ENCODE assay signal across 28 mouse cellular contexts in genomic region chr3:30276099-30276498, GRCm38 (mm10).
DNase-seq lines count a peak whose midpoint lies in the region; ATAC-seq lines count a peak whose summit lies in the region.
"Had no signal": no experiment of that assay in that cellular context is flagged by ENCODE, and none has a peak within 500 bp of the region (broad histone marks: within the 10 kb centered on the region; RNA-seq: fewer than 3 reads in every experiment).

No protein-coding gene starts in this region.

- no peaks in the 10 kb centered on the region for H3K36me3 ChIP-seq in forebrain, embryonic 14.5 days (ENCODE audit: control insufficient read depth, insufficient read depth, low read length)
- H3K36me3 ChIP-seq in forebrain, embryonic 12.5 days (replicated peaks) = no peaks in the 10 kb centered on the region
- H3K36me3 ChIP-seq: embryonic facial prominence, embryonic 10.5 days; embryonic facial prominence, embryonic 15.5 days; hindbrain, embryonic 10.5 days; limb, embryonic 12.5 days; midbrain, embryonic 15.5 days had no signal

- H3K4me2 ChIP-seq in forebrain, embryonic 14.5 days (ENCODE audit: low read length) = no peak overlapping the region
- no peak overlapping the region for H3K4me2 ChIP-seq in forebrain, embryonic 12.5 days
- H3K4me2 ChIP-seq: embryonic facial prominence, embryonic 15.5 days; limb, embryonic 12.5 days; liver, embryonic 11.5 days; midbrain, embryonic 15.5 days had no signal

- H3K9me3 ChIP-seq in forebrain, embryonic 14.5 days (replicated peaks; ENCODE audit: control insufficient read depth, low read length) = no peaks in the 10 kb centered on the region
- H3K9me3 ChIP-seq in forebrain, embryonic 12.5 days = no peaks in the 10 kb centered on the region
- H3K9me3 ChIP-seq: embryonic facial prominence, embryonic 10.5 days; embryonic facial prominence, embryonic 15.5 days; hindbrain, embryonic 10.5 days; limb, embryonic 12.5 days; midbrain, embryonic 15.5 days had no signal

- DNase-seq in forebrain, embryonic 14.5 days (ENCODE audit: low spot score) = peak; percentile 51
- DNase-seq in left cerebral cortex, postnatal 4 days = peak; percentile 9
- no peak for DNase-seq in left cerebral cortex, adult 11 months (ENCODE audit: low spot score)
- DNase-seq in right cerebral cortex, postnatal 4 days = peak; percentile 17
- DNase-seq in right cerebral cortex, postnatal 25 days = no peak
- DNase-seq: adrenal gland, postnatal 14 days; cerebellum, adult 18-20 months; gastrocnemius, postnatal 10 days; heart, postnatal 14 days; kidney, adult 9 months; kidney, postnatal 10 days; layer of hippocampus, postnatal 36 days; liver, postnatal 0 days; lung, postnatal 36 days; spleen, adult 18-20 months; thymus, adult 18-20 months; thymus, postnatal 25 days had no signal

- intact Hi-C loops in left cerebral cortex, postnatal 4 days (cut with DNase I) = no loop called here

- H3K27ac ChIP-seq in forebrain, embryonic 14.5 days (ENCODE audit: low read depth, low read length) = no peak overlapping the region
- H3K27ac ChIP-seq in forebrain, embryonic 12.5 days = no peak overlapping the region
- H3K27ac ChIP-seq: embryonic facial prominence, embryonic 10.5 days; embryonic facial prominence, embryonic 15.5 days; hindbrain, embryonic 10.5 days; limb, embryonic 12.5 days; midbrain, embryonic 15.5 days; stomach, postnatal 0 days had no signal

- no peak overlapping the region for H3K9ac ChIP-seq in forebrain, embryonic 14.5 days (ENCODE audit: low read length)
- no peak overlapping the region for H3K9ac ChIP-seq in forebrain, embryonic 12.5 days
- H3K9ac ChIP-seq: embryonic facial prominence, embryonic 15.5 days; limb, embryonic 12.5 days; liver, postnatal 0 days; midbrain, embryonic 15.5 days had no signal

- no peaks in the 10 kb centered on the region for H3K27me3 ChIP-seq in forebrain, embryonic 14.5 days (replicated peaks; ENCODE audit: control insufficient read depth, insufficient read depth, low read length)
- no peaks in the 10 kb centered on the region for H3K27me3 ChIP-seq in forebrain, embryonic 12.5 days
- H3K27me3 ChIP-seq: embryonic facial prominence, embryonic 15.5 days; limb, embryonic 12.5 days; midbrain, embryonic 15.5 days had no signal

- no peak overlapping the region for H3K4me3 ChIP-seq in forebrain, embryonic 14.5 days (ENCODE audit: low read depth, low read length)
- H3K4me3 ChIP-seq in forebrain, embryonic 12.5 days (replicated peaks) = no peak overlapping the region
- H3K4me3 ChIP-seq: embryonic facial prominence, embryonic 10.5 days; embryonic facial prominence, embryonic 15.5 days; hindbrain, embryonic 10.5 days; limb, embryonic 12.5 days; midbrain, embryonic 15.5 days had no signal

- H3K4me1 ChIP-seq in forebrain, embryonic 14.5 days (ENCODE audit: control insufficient read depth, insufficient read depth, low read length) = no peaks in the 10 kb centered on the region
- H3K4me1 ChIP-seq in forebrain, embryonic 12.5 days = no peaks in the 10 kb centered on the region
- H3K4me1 ChIP-seq: embryonic facial prominence, embryonic 10.5 days; embryonic facial prominence, embryonic 15.5 days; hindbrain, embryonic 10.5 days; midbrain, embryonic 15.5 days had no signal

- ATAC-seq in forebrain, embryonic 14.5 days = no peak
- no peak for ATAC-seq in forebrain, embryonic 12.5 days (ENCODE audit: low FRiP score)
- no peak for ATAC-seq in megakaryocyte-erythroid progenitor cell, adult 5-6 weeks (replicated peaks; ENCODE audit: low FRiP score, low TSS enrichment, poor library complexity, severe bottlenecking)
- ATAC-seq: intestine, postnatal 0 days; liver, postnatal 0 days; midbrain, embryonic 15.5 days; Patski had no signal

- 74% methylated on average over 8 of the region's 8 CpGs for WGBS in forebrain, embryonic 14.5 days
- WGBS in forebrain, embryonic 12.5 days = 90% methylated on average over 8 of the region's 8 CpGs

Comparison
In these comparisons a context has a peak if more than half of its experiments do, and no peak if none do; other contexts are left out.
1. DNase-seq: peak in forebrain, embryonic 14.5 days (single experiment), left cerebral cortex, postnatal 4 days (single experiment) and right cerebral cortex, postnatal 4 days (single experiment); none in left cerebral cortex, adult 11 months (single experiment) and right cerebral cortex, postnatal 25 days (single experiment).